Mouse (Mus musculus) neural tube, embryonic 12.5 days (tissue): Measurements from ENCODE around the gene Mphosph6. TPM values are rescaled to one million over a fixed set of nuclear protein-coding genes. Genes with fewer than 3 reads are reported as not detected.

Experiments
- ATAC-seq: fragments of 200-750 bp; cut with Nextera tagmentation; 2 replicates; pipeline ENCODE4 v1.8.0; 2017; ENCODE audit warnings: low read depth, mild to moderate bottlenecking, moderate TSS enrichment, moderate library complexity; ENCODE audit not compliant: low FRiP score
- H3K27ac ChIP-seq: fragments of 300-500 bp; sonication (generic); 2 replicates; pipeline ENCODE4 v1.5.1; 2016
- H3K27me3 ChIP-seq: fragments of 300-500 bp; sonication (generic); replicated peaks from 2 replicates; pipeline ENCODE4 v1.6.1; 2016; ENCODE audit warnings: mild to moderate bottlenecking
- H3K36me3 ChIP-seq: fragments of 300-500 bp; sonication (generic); 2 replicates; pipeline ENCODE4 v1.6.1; 2016; ENCODE audit warnings: mild to moderate bottlenecking
- H3K4me1 ChIP-seq: fragments of 300-500 bp; sonication (generic); 2 replicates; pipeline ENCODE4 v1.6.1; 2016
- H3K4me2 ChIP-seq: fragments of 300-500 bp; sonication (generic); replicated peaks from 2 replicates; pipeline ENCODE4 v1.6.1; 2016; ENCODE audit warnings: mild to moderate bottlenecking
- H3K4me3 ChIP-seq: fragments of 300-500 bp; sonication (generic); 2 replicates; pipeline ENCODE4 v1.5.1; 2016
- H3K9ac ChIP-seq: fragments of 300-500 bp; sonication (generic); 2 replicates; pipeline ENCODE4 v1.6.1; 2016; ENCODE audit warnings: mild to moderate bottlenecking
- H3K9me3 ChIP-seq: fragments of 300-500 bp; sonication (generic); 2 replicates; pipeline ENCODE4 v1.6.1; 2016; ENCODE audit warnings: mild to moderate bottlenecking
- WGBS: fragments of 180-500 bp; shearing (Covaris S2); methylation state at CpG from one replicate; pipeline ENCODE4 v1.1.7; 2016; 5-methylcytosine and 5-hydroxymethylcytosine counted together
- polyA plus RNA-seq: library from polyadenylated mRNA; unstranded; fragments of >200 nt; fragmentation: Nextera tagmentation; extraction: Ambion mirVana; gene quantifications from 2 replicates; pipeline ENCODE4 v1.2.1, GENCODE M21; 2016

Mphosph6 gene
- polyA plus RNA-seq, 1 experiment from 2014 or later: 45.2 TPM

GRCm38 (mm10) chr8:117764625-117765024 is 37.1 kb downstream of the Mphosph6 start:
- H3K27me3 ChIP-seq: no peaks in the 10 kb centered on the region
- H3K27ac ChIP-seq: no peak overlapping the region
- H3K4me2 ChIP-seq: no peak overlapping the region
- no peak for ATAC-seq
- H3K36me3 ChIP-seq: no peaks in the 10 kb centered on the region
- no peaks in the 10 kb centered on the region for H3K4me1 ChIP-seq
- no peaks in the 10 kb centered on the region for H3K9me3 ChIP-seq
- WGBS: 81% methylated on average over 4 of the region's 4 CpGs
- no peak overlapping the region for H3K9ac ChIP-seq
- no peak overlapping the region for H3K4me3 ChIP-seq

GRCm38 (mm10) chr8:117762776-117763175 is 39.0 kb downstream of the Mphosph6 start:
- Histone ChIP-seq H3K9me3 (no peaks in the 10 kb centered on the region), H3K4me2 (no peak overlapping the region), H3K27me3 (no peaks in the 10 kb centered on the region), H3K4me3 (no peak overlapping the region), H3K9ac (no peak overlapping the region), H3K4me1 (no peaks in the 10 kb centered on the region), H3K36me3 (no peaks in the 10 kb centered on the region), H3K27ac (no peak overlapping the region)
- 89% methylated on average over 6 of the region's 6 CpGs for WGBS
- no peak for ATAC-seq

- 83% methylated on average over 11 of the region's 11 CpGs for whole genome bisulfite sequencing
- Histone ChIP-seq H3K36me3 (no peaks in the 10 kb centered on the region), H3K9ac (no peak overlapping the region), H3K9me3 (no peaks in the 10 kb centered on the region), H3K4me1 (no peaks in the 10 kb centered on the region), H3K27ac (no peak overlapping the region), H3K27me3 (no peaks in the 10 kb centered on the region), H3K4me2 (no peak overlapping the region), H3K4me3 (no peak overlapping the region)
- no peak for ATAC-seq
These were observed 43.8 kb downstream of the Mphosph6 start for GRCm38 (mm10) chr8:117757900-117758299.

GRCm38 (mm10) chr8:117749436-117749835 is 52.3 kb downstream of the Mphosph6 start:
- WGBS: 51% methylated on average over 2 of the region's 2 CpGs
- H3K4me1 ChIP-seq: no peaks in the 10 kb centered on the region

GRCm38 (mm10) chr8:117747886-117748730 is 53.6 kb downstream of the Mphosph6 start:
- no peaks in the 10 kb centered on the region for H3K27me3 ChIP-seq
- no peaks in the 10 kb centered on the region for H3K36me3 ChIP-seq
- no peaks in the 10 kb centered on the region for H3K4me1 ChIP-seq
- no peak overlapping the region for H3K9ac ChIP-seq
- no peak for ATAC-seq
- H3K27ac ChIP-seq: no peak overlapping the region
- WGBS: 77% methylated on average over 9 of the region's 9 CpGs
- no peaks in the 10 kb centered on the region for H3K9me3 ChIP-seq
- H3K4me2 ChIP-seq: no peak overlapping the region
- no peak overlapping the region for H3K4me3 ChIP-seq

More at GRCm38 (mm10) chr8:117749436-117749835, 52.3 kb downstream of the Mphosph6 start:
- Histone ChIP-seq H3K36me3 (no peaks in the 10 kb centered on the region), H3K27me3 (no peaks in the 10 kb centered on the region), H3K27ac (no peak overlapping the region), H3K4me3 (no peak overlapping the region), H3K4me2 (no peak overlapping the region), H3K9me3 (no peaks in the 10 kb centered on the region), H3K9ac (no peak overlapping the region)
- ATAC-seq: no peak

GRCm38 (mm10) chr8:117747428-117747827 is 54.3 kb downstream of the Mphosph6 start:
- no peaks in the 10 kb centered on the region for H3K9me3 ChIP-seq
- H3K4me2 ChIP-seq: no peak overlapping the region
- H3K9ac ChIP-seq: no peak overlapping the region
- H3K27me3 ChIP-seq: no peaks in the 10 kb centered on the region
- H3K4me1 ChIP-seq: no peaks in the 10 kb centered on the region
- 55% methylated on average over 2 of the region's 2 CpGs for WGBS
- H3K27ac ChIP-seq: no peak overlapping the region
- ATAC-seq: no peak
- H3K4me3 ChIP-seq: no peak overlapping the region
- H3K36me3 ChIP-seq: no peaks in the 10 kb centered on the region

- no peak overlapping the region for H3K4me3 ChIP-seq
- H3K27me3 ChIP-seq: no peaks in the 10 kb centered on the region
- no peak for ATAC-seq
- no peak overlapping the region for H3K27ac ChIP-seq
- 93% methylated on average over 5 of the region's 5 CpGs for WGBS
- H3K36me3 ChIP-seq: no peaks in the 10 kb centered on the region
- no peak overlapping the region for H3K4me2 ChIP-seq
- H3K4me1 ChIP-seq: no peaks in the 10 kb centered on the region
- no peak overlapping the region for H3K9ac ChIP-seq
- H3K9me3 ChIP-seq: no peaks in the 10 kb centered on the region
These were observed 55.1 kb downstream of the Mphosph6 start for GRCm38 (mm10) chr8:117746651-117747050.

- Histone ChIP-seq H3K36me3 (no peaks in the 10 kb centered on the region), H3K9me3 (no peaks in the 10 kb centered on the region), H3K4me1 (no peaks in the 10 kb centered on the region), H3K4me2 (no peak overlapping the region), H3K27ac (no peak overlapping the region), H3K27me3 (no peaks in the 10 kb centered on the region), H3K9ac (no peak overlapping the region), H3K4me3 (no peak overlapping the region)
- 69% methylated on average over 15 of the region's 15 CpGs for WGBS
- ATAC-seq: no peak
These were observed 59.2 kb downstream of the Mphosph6 start for GRCm38 (mm10) chr8:117742431-117743012.

Other genes starting within 250 kb of the Mphosph6 start
- 0.77 and 0.81 TPM in 2 replicates for gene Sdr42e1, start 128.3 kb downstream of the Mphosph6 start, polyA plus RNA-seq
- not detected in 2 replicates for gene Hsd17b2, start 100.0 kb downstream of the Mphosph6 start, polyA plus RNA-seq